Mouse (Mus musculus): Measurements from ENCODE around the gene Mdk.

DNA sequence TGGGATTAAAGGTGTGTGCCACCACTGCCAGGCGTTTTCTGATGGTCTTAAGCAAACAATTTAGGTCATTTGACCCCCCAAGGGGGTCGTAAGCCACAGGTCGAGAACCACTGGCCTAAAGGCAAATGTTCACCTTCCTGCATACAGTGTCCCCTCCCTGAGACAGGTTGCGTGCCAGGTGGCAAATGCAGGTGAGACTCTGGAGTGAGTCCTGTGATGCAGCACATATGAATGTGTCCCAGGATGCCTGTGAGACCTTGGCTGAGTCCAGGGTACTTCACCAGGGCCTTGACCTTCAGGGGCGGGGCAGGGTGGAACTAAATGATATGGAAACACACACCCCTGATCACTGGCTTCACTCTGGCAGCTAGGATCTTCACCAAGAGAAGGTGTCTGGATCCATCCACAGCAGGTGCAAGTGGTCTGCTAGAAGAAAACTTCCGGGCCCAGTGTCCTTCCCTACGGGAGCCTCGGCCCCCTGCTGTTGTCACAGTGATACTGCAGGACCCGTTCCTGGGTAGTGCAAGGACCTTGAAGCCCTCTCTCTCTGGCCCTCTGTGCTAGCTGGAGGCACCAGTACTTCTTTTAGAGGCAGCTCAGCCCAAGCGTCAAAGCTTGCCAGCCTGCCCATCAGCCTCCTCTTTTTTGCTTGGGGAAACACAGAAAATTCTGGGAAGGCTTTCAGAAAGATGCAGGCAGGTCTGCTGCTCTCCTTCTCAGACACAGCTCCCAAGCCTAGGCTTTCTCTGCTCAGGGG lies 26.8 kb upstream of the Mdk start:
- TF ChIP-seq CTCF (IDR thresholded peaks at IDR 0.05; ENCODE audit: low read depth, low read length) (peak; percentile 50), POLR2A (IDR thresholded peaks at IDR 0.05; ENCODE audit: insufficient read depth, low read length) (no peak)
